Mouse (Mus musculus) cerebellum, postnatal 10 days (tissue): ENCODE data around the gene Zfp1.

Experiments
- DNase-seq, 2 experiments: peaks; one replicate each; pipeline ENCODE4 v3.0.0; 2021; ENCODE audit warnings: mixed read lengths in 2 of 2

Zfp1 gene

DNA sequence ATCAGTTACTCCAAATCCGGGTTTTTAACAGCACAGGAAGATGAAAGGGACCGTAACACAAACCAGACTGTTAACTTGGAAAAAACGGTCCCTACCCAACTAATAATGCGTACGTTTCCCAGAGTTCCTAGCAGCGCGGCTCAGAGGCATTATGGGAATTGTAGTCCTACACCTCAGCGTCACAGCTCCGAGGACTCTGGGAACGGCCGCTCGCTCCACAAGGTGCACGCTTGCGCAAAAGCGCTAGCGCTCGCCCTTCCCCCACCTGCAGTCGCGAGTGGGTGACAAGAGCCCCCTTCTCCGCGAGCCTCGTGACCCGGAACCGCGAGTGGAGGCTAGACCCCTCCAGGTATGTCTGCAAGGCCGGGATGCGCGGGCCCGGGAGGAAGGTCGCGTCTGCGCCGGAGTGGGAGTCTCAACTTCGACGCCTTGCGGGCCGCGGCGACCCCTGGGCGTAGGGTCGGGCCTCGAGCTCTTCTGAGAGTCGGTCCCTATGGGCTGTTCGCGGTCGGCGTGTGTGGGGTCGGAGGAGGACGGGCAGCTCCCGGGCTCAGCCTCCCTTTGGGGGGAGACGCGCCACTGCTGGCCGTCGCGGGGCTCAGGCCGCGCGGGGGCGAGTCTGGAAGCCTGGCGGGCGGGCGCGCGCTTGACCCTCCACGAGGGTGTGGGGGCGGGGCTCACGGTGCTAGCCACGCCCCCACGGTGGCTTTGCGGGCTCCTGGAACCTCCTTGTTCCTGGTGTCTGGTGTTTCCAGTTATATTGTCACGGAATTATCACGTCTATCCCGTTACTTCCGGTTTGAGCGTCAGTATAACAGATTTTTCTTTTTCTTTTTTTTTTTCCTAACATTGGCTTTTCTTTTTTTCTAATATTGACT, at the start of gene Zfp1:
Gene Zfp1 (plus strand): TSS at position 138 of the 878 bp plus-strand sequence.
- DNase-seq = peak; percentile 97

DNA sequence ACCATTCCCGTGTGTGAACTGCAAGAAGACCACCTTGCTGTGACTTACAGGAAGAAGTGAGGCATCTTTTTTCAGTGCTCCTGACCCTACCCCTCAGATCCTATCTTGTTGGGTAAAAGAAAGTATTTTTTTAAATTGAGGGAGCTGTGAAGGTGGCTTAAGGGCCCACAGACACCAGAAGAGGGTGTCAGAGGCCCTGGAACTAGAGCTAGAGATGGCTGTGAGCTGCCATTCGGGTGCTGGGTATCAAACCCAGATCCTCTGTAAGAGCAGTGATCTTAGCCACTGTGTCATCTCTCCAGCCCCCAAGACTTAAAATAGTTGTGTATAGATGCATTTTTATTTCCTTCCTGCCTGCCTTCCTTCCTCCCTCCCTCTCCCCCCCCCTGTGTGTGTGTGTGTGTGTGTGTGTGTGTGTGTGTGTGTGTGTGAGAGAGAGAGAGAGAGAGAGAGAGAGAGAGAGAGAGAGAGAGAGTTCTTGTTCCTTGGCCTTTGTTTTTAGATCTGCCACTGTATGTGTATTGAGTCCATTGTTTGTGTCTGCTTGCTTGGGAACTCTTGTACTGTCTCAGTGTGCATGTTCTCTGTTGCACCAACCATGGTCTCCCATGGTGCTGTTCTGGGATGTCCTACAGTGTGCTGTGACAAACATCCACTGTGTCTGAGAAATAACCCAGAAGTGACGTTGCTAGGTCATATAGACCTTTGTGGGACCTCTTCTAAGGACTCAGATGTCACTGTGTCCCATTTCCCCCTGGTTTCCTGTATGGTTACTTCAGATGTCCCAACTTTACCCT, 49.0 kb upstream of the Zfp1 start:
- no peak for DNase-seq

DNA sequence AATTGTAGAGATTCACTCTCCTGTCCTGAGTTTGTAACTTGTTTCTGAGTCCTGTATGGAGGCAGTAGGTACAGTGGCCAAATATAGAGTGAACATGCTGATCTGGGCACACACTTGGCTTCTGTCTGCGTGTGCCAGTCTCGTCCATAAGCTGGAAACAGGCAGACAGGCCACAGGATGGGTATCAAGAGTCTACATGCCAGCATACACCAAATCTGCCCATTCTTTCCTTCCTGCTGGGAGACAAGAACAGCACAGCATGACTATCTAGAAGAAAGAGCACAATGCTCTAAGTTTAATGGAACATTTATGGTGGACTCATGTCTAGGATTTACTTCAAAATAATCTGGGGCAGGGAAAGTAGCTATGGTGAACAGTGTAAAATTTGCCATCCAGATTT, 48.2 kb upstream of the Zfp1 start:
- no peak for DNase-seq

DNA sequence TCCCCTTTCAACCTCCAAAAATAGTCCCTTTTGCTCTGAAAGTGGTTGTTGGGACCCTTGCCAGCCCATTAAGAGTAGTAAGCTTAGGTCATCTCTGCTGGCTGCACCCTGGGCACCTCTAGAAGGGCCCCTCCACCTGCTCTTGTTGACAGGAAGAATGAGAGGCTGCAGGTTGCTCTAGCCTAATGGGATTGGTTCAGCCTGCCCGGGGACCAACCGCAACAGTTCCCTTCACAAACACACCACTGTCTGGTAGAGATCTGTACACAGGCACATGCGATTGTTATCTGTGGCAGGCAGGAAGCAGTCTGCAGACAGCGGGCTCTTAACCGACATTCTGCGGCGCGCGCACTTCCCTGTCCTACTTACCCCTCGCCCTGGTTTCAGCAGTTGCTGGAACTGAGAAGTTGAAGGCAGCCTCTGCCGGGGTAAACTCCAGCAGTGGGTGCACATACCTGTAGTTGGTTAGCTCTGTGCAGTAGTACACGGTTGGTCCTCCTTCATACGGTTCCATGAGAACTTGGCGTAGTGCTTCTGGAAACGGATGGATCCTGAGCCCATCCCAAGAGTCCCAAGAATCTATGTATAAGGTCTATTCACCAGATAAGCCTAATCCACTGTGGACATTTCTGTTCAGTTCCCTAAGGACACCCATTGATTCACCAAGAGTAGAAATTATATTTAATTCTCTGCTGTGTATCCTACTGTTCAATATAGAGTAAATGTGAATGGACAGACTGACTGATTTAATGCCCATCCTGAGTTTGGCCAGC, 47.3 kb upstream of the Zfp1 start:
- no peak for DNase-seq

DNA sequence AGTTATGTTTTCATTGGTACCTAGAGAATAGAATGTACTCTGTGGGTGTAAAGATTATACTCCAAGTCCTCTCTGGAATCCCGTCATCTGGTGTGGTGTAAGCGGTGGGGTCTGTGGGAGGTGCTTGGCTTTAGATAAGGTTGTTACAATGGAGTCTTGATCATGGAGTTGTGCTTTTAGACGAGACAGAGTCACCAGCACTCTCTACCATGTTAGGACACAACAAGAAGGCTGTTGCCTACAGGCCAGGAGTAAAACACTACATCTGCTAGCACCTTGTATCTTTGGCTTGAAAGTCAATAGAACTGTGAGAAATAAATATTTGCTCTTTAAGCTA, 46.7 kb upstream of the Zfp1 start:
- no peak for DNase-seq

DNA sequence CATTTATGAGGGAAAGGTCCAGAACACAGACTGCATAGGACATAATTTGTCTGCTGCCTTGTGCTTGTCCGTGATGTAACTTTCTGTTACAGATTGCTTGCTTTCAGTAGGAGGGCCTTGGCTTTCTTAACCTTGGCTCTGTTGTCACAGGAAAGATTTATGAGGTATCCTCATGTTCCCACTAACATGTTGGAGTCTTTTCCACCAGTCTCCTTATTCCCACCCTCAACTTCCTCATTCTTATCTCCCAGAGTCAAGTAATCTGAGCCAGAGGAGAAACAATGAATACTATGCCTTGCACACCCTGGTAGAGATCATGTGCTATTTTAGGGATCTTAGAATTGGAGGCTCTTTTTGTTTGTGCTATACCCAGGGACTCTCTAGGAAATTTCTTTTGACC, 45.9 kb upstream of the Zfp1 start:
- no peak for DNase-seq

DNA sequence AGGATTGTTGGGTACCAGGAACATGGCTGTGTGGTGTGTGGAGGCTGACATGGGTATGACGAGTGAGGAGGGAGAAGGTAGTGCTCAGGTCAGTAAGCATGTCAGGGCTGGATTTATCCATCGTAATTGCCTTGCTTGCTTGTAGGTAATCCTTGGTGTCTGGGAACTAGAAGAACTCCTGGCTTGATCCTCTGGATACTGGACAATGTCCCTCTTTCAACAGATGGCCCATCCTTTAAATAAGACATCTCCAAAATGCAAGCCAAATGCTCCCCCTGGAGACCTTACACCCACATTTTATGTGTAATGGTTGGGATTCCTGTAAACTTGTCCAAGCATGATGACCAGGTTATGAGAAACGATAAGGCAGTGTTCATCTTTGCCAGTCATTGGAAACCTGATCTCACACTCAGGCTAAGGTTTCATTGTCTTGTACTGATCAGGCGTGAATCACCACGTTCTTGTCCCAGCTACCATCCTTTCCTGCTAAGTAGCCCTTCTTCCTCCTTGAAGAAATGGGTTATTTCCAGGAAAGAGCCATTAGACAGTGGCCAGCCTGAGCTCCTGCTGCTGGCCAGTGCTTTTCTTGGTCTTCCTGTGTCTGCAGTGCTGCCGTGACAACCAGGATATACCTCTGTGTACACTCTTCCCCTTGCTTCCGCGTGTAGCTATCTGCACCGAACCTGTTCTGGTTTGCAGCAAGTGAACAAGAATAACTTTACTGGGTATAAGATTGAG, 43.3 kb upstream of the Zfp1 start:
- peak; percentile 28 to 38 for DNase-seq

DNA sequence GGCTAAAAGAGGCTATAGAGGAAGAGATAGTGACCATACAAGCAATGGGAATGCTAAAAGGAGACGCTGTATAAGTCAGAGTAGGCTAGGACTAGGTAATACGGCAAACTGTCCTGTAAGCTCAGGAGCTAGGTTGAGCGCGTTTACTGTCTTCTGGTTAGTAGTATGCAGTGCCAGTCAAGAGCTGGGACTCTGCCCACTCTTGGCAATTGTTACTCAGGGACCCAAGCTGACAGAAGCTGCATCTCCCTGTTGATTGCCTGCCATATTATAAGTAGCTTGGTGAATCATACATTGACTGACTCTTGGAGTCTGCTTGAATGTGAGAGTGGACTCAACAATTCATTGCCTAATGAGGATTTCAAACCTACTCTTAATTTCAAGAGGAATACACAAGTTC, 41.2 kb upstream of the Zfp1 start:
- peak; percentile 91 for DNase-seq

DNA sequence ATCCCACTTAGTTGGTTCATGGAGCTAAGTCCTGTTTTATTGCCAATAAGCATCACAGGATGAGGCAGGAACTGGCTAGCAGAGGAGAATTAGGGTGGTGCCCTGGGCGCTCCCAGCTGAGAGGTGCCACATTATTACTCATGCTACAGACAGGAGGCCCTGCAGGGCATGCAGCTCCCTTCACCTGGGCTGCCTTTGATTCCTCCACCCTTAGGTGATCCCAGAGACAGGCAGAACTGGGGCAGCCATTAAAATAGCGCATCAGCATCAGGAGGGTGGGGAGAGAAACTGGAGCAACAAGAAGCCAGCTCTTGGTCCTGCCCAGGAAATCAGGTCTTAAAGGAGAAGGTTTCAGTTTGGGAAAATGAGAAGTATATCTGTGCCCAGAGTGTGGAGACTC, 38.2 kb upstream of the Zfp1 start:
- DNase-seq = no peak

DNA sequence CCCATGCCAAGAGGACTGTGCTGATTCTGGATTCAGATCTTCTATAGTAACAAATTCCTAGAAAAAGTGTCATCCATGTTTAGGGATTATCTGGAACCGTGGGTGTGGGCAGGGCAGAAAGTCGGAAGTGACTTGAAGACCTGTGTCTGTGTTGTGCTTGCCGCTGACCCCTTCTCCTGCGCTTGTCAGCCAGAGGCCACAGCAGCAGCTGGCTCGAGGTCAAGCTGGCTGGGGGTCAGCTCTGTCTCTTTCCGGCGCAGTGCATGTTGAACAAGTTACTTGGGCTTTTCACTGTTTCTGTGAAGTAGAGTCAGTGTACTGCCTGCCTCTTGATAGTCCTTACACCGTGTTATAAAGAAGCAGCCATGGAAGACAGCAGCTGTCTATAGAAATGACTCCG, 36.2 kb upstream of the Zfp1 start:
- DNase-seq = no peak

DNA sequence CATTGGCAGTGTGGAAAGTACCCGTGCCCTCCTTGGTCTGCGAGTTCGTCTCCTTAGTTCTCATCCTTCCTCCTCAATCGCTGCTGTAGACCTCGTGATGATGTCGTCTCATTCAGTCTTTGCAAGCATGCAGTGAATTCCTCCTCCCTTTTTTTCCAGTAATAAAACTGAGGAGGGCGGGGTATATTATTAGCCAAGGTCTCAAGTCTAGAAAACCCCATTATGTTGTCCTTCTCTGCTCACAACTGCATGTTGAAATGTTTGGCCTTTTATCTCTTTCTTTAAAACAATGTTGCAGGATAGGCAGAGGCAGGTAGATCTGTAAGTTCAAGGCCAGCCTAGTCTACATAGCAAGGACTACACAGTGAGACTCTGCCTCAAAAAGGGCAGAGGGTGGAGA, 35.8 kb upstream of the Zfp1 start:
- no peak for DNase-seq

DNA sequence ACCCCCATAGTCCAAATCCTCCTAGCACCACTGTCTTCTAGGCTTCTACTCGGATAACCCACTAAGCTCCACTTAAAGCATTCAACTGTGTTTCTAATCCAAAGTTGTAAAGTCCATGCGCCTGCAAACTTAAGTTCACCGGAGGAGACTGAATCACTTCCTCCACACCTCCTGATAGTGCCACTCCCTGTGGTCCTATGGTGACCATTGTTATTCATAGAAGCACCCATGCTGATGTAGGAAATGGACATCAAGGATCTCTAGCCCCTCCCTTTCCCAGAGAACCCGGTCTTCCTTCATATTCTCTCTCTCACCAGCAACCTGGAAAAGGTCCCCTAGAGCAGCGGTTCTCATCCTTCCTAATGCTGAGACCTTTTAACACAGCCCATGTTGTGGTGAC, 30.0 kb upstream of the Zfp1 start:
- no peak for DNase-seq

DNA sequence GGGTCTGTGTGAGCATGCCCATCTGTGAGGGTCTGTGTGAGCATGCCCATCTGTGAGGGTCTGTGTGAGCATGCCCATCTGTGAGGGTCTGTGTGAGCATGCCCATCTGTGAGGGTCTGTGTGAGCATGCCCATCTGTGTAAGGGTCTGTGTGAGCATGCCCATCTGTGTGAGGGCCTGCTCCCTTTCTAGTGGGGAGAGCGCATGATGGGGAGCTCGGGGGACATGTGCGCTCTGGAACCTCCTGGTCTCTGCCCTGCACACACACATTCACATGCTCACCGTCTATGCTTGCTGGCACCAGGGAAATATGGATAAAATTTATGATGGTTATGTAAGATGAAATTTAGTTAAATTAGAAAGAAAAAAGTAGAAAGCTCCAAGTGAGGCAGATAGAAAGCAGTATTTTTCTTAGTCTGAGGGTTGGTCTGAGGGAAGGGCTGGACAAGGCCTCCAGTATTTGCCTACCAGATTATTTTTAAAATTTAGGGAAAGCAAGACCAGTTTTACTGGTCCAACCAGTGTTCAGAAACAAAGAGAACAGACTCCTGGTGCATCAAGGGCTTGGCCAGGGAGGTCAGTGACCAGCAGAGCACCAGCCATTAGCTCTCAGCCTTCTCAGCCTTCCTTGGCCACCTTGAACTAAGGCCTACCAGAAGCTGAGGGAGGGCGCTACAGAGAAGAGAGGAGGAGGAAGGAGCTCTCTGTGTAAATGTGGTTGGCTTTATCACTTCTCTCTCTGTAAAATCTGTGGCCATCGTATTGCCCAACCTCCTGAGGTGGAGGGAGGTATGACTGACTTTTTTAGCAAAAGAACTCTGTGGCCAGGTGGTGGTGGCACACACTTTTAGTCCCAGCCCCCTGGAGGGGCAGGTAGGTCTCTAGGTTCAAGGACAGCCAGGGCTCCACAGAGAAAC, 28.2 kb upstream of the Zfp1 start:
- DNase-seq = no peak

DNA sequence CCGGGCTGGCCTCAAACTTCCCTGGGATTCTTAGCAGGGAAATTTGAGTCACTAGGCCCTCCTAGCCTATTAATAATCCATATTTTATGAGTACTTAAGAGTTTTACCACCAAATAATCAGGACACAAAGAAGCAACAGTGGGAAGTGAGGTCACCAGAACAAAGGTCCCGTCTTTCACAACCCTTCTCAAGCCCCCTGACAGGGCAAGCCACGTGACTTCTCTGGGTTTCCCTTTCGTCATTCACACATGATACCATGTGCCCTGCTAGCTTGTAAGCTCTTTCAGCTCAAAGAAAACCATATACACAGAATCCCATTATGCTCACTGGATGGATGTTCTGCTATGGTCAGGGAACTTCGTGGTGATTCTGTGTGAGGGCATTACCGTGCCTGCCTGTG, 25.4 kb upstream of the Zfp1 start:
- no peak for DNase-seq

DNA sequence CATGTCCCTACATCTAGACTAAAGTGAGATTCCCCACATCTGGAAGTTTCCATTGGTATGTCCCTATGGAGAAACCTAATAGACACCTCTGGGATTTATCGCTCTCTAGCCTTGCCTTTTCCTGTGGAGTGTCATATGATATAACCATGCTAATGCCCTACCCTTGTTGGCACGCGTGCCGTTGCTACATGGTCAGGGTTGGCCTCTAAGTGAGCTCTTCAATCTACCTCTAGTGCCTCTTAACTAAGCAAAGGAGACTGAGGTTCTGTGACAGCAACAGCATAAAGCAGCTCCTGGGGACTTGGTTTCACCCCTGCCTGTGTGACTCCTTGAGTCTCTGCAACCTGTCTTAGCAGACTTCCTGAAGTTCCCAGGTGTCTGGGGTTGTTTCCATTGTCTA, 24.9 kb upstream of the Zfp1 start:
- DNase-seq = no peak

DNA sequence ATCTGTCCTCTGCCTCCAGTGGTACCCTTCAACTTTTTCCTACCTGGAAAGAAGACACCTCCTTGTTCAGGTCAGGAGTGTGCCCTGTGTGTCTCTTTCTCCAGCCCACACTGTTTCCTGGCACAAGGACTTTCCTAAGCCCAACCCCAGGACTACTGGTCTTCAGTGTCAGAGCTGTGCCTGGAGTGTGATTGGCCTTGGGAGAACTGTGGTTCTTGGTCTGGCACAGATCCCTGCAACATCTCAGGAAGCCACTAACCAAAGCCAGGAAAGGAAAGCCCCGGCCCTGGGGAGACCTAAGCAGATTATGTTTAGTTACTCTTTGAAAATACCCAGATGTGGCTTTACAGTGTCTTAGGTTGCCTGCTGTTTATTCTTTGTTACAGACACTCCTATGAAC, 23.3 kb upstream of the Zfp1 start:
- DNase-seq = no peak

DNA sequence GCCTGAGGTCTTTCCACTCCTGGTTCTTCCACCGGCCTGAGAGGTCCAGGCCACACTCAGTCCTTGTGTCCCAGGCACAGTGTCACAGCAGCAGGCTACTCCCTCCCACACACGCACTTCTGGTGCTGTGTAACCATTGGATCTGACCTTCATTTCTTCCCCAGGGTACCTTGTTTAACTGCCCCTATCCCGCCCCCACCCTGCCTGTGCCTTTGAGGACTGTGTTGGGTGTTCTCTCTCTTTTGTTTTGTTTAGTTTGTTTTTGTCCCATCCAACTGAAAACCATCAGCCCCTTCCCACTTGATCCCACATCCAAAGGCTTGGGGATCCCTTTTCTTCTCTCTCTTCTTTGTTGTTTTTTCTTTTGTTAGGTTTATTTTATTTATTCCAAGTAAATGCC, 21.1 kb upstream of the Zfp1 start:
- DNase-seq = no peak

DNA sequence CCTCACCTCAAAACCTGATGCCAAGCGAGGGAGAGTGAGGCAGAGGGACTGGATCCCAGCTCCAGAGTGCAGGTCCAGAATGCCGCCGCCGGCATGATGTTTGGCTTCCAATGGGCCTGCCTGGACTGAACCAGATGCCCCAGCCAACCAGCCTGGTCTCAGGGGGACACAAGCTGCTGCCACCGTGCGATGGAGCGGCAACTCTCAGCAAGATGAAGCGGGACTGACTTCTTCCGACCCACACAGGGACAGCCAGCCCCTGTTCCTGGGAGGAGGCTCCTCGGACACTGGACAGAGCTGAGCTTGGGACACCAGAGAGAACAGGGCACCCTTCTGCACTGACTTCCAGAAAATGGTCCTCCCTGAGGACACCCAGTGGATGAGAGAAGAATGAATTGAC, 20.6 kb upstream of the Zfp1 start:
- DNase-seq = peak; percentile 55 to 72

DNA sequence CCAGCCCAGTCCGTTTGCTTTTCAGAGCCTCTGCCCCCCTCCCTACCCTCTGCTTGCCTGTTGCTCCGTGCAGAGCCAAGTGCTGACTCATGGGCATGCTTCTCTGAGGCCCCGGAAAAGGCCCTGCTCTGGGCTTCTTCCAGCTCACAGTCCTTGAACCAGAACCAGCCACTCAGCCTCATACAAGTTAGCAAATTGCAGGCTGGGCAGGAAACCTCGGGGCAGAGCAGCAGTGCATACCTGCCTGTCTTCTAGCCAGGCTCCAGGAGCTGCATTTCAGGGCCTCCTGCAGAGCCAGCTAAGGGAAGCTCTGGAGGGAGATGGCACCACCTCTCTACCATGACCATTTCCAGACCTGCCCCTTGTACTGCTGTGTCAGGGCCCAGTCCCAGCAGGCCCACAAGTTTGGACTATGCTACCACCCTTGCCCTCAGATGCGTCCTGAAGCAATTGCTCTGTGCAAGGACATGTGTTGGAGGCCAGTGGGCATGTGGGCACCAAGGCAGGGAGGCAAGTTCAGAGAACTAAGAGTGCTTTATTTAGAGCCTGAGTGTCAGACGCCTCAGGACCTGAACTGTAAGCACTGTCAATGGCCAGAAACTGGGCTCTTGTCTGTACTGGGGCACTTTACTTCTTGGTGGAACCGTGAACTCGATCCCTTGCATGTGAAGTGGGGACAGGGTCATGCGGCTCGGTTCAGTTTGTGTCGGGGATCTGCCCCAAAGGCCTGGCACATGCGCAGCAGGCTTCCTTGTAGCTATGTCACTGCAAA, 18.9 kb upstream of the Zfp1 start:
- DNase-seq = peak; percentile 47 to 57

DNA sequence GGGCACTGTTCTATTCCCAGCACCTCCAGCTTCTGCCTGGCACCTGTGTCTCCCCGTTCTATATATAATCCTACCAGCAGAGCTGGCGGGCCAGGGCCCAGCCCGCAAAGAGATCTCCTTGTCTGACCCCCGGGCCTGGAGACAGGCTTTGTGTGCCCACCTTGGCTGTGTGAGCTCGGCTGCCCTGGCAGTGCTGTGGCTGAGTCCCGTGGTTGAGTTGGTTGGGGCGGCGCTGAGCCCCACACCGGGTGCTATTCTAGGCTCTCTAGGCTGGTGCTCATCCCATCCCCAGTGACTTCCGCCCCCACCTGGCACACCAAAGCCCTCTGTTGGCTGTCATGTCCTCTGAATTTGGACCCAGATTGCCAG, 18.4 kb upstream of the Zfp1 start:
- peak in 1 of 2 experiments; percentile 21 for DNase-seq
